Mouse (Mus musculus): Measurements from ENCODE around the gene Nipsnap2. TPM values are rescaled to one million over a fixed set of nuclear protein-coding genes. Genes with fewer than 3 reads are reported as not detected.

Nipsnap2 gene
- polyA plus RNA-seq, 1 experiment from 2014 or later = 30.5 TPM

DNA sequence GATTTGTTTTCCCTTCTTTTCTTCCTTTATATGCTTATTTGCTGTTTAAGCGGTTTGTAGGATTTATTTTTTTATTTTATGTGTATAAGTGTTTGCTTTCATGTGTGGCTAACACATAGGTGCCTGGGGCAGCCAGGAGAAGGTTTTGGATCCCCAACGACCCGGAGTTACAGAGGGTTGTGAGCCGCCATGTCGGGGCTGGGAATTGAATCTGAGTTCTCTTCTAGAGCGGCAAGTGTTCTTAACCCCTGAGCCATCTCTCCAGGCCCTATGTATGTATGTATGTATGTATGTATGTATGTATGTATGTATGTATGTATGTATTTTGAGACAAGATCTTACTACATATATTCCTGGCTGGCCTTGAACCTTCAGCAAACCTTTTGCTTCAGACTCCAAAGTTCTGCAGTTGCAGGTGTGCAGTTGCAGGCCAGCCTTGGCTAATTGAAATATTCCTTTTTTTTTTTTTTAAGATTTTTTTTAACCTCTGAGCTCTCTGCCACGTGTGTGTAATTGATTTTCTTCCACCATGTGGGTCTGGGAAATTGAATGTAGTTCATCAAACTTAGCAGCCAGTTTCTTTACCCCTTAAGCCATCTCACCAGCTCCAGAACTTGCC is 1.0 kb downstream of the Nipsnap2 start:
- peak overlapping the region; percentile 99 for H3K27ac ChIP-seq (ENCODE audit: low read depth)
- DNase-seq (no peak), ATAC-seq (no peak)
- 19% methylated on average over 7 of the region's 7 CpGs for WGBS (ENCODE audit: insufficient replicate concordance)
- peak overlapping the region; percentile 95 for H3K9ac ChIP-seq (replicated peaks)
- no peaks in the 10 kb centered on the region for H3K9me3 ChIP-seq (ENCODE audit: low read length)
- TF ChIP-seq EP300 (IDR thresholded peaks at IDR 0.05; ENCODE audit: low read depth) (no peak), CTCF (IDR thresholded peaks at IDR 0.05; ENCODE audit: low read depth) (no peak)
- H3K4me3 ChIP-seq (ENCODE audit: low read depth, low read length) = peak overlapping the region; percentile 81
- peak overlapping the region; percentile 74 for H3K4me2 ChIP-seq (ENCODE audit: low read depth, low read length)
- H3K36me3 ChIP-seq (replicated peaks; ENCODE audit: insufficient read depth, low read length) = no peaks in the 10 kb centered on the region
- peaks cover 42% of the 10 kb centered on the region for H3K4me1 ChIP-seq (ENCODE audit: insufficient read depth)
- H3K27me3 ChIP-seq (ENCODE audit: insufficient read depth, low read length) = no peaks in the 10 kb centered on the region

DNA sequence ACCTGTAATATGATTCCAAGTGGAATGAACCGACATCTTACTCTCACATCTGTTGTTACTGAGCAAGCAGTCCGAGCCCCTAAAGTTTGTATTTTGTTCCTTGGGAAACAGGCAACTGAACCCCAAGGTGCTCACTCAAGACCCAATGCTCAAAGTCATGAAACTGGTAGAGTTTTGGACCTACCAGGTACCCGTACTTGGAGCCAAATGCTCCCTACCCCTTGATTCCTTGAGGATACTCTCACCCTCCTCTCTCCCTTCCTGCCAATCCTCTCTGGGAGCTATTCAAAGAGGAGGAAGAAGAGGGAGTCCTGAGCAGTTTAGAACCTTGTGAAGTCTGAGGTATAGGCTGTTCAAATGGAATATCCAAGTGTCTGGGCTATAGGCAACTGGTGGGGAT is 1.9 kb downstream of the Nipsnap2 start:
- TF ChIP-seq EP300 (IDR thresholded peaks at IDR 0.05; ENCODE audit: low read depth) = no peak
- TF ChIP-seq CTCF (IDR thresholded peaks at IDR 0.05; ENCODE audit: low read depth) = no peak
- Histone ChIP-seq H3K27ac (ENCODE audit: low read depth) (0 out of 2 replicates have a peak overlapping the region, but pooled peaks have one; percentile 49), H3K4me2 (ENCODE audit: low read depth, low read length) (peak overlapping the region; percentile 74)

DNA sequence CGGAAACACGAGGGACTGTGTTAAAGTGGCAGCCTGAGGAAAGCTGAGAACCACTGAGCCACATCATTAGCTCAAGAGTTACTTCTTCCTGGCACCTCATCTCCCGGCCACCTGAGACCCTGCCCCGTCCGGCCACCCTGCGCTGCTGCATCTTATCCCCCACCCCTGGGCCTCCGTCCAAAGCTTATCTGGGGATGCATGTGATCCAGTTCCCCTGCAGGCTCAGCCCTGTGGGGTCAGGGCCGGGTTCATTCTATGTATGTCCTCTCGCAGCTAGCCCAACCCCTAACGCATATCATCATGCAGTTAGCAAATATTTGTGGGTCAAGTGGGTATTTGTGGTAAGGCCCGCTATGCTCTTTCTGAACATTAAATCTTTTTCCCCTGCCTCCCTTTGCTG is 4.4 kb downstream of the Nipsnap2 start:
- H3K4me3 ChIP-seq (ENCODE audit: low read depth, low read length) = no peak overlapping the region
- peaks cover 35% of the 10 kb centered on the region for H3K4me1 ChIP-seq (ENCODE audit: insufficient read depth)
- peak overlapping the region; percentile 77 for H3K27ac ChIP-seq (ENCODE audit: low read depth)
- TF ChIP-seq CTCF (IDR thresholded peaks at IDR 0.05; ENCODE audit: low read depth) (no peak), EP300 (IDR thresholded peaks at IDR 0.05; ENCODE audit: low read depth) (no peak)
- peak overlapping the region; percentile 49 for H3K4me2 ChIP-seq (ENCODE audit: low read depth, low read length)
- no peak for ATAC-seq
- 0 out of 2 replicates have a peak overlapping the region, but pooled peaks have one; percentile 28 for H3K9ac ChIP-seq (replicated peaks)
- DNase-seq = peak; percentile 60
- H3K36me3 ChIP-seq (replicated peaks; ENCODE audit: insufficient read depth, low read length) = no peaks in the 10 kb centered on the region; the same call in 1 of the 2 replicates
- H3K9me3 ChIP-seq (ENCODE audit: low read length) = no peaks in the 10 kb centered on the region
- WGBS (ENCODE audit: insufficient replicate concordance) = 22% methylated on average over 11 of the region's 11 CpGs
- H3K27me3 ChIP-seq (ENCODE audit: insufficient read depth, low read length) = no peaks in the 10 kb centered on the region

More for the DNA sequence above, 1.9 kb downstream of the Nipsnap2 start:
- no peak for DNase-seq
- Histone ChIP-seq H3K4me1 (ENCODE audit: insufficient read depth) (peaks cover 42% of the 10 kb centered on the region), H3K4me3 (ENCODE audit: low read depth, low read length) (no peak overlapping the region; the same call in 1 of the 2 replicates), H3K9ac (replicated peaks) (no peak overlapping the region; the same call in 1 of the 2 replicates), H3K9me3 (ENCODE audit: low read length) (no peaks in the 10 kb centered on the region), H3K27me3 (ENCODE audit: insufficient read depth, low read length) (no peaks in the 10 kb centered on the region), H3K36me3 (replicated peaks; ENCODE audit: insufficient read depth, low read length) (no peaks in the 10 kb centered on the region)
- no peak for ATAC-seq
- WGBS (ENCODE audit: insufficient replicate concordance) = 79% methylated on average over 3 of the region's 3 CpGs

DNA sequence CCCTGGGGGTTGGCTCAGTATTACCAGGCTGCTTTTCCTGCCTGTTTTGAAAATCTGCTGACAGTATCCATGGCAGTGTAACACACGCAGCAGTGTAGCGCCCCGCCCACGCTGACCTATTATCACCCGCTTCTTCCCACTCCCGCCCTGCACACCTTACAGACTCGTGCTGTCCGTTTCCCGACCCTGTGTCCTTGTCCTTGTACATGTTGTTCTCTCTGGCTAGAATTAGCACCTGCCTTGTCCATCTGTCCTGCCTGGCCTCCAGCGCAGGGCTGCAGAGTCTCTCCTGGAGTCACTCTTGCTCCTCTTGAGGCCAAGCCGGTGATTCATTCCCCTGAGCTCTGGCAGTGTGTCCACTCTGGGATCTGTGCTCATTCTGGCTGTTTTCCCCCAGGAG is 5.5 kb downstream of the Nipsnap2 start:
- peak; percentile 74 for ATAC-seq
- Histone ChIP-seq H3K4me3 (ENCODE audit: low read depth, low read length) (no peak overlapping the region), H3K27ac (ENCODE audit: low read depth) (peak overlapping the region; percentile 77), H3K4me2 (ENCODE audit: low read depth, low read length) (peak overlapping the region; percentile 49), H3K27me3 (ENCODE audit: insufficient read depth, low read length) (no peaks in the 10 kb centered on the region), H3K9me3 (ENCODE audit: low read length) (no peaks in the 10 kb centered on the region), H3K36me3 (replicated peaks; ENCODE audit: insufficient read depth, low read length) (no peaks in the 10 kb centered on the region; the same call in 1 of the 2 replicates), H3K9ac (replicated peaks) (0 out of 2 replicates have a peak overlapping the region, but pooled peaks have one; percentile 4), H3K4me1 (ENCODE audit: insufficient read depth) (peaks cover 31% of the 10 kb centered on the region)
- DNase-seq = peak; percentile 74
- WGBS (ENCODE audit: insufficient replicate concordance) = 39% methylated on average over 11 of the region's 11 CpGs
- TF ChIP-seq CTCF (IDR thresholded peaks at IDR 0.05; ENCODE audit: low read depth) = no peak
- TF ChIP-seq EP300 (IDR thresholded peaks at IDR 0.05; ENCODE audit: low read depth) = peak; percentile 38

DNA sequence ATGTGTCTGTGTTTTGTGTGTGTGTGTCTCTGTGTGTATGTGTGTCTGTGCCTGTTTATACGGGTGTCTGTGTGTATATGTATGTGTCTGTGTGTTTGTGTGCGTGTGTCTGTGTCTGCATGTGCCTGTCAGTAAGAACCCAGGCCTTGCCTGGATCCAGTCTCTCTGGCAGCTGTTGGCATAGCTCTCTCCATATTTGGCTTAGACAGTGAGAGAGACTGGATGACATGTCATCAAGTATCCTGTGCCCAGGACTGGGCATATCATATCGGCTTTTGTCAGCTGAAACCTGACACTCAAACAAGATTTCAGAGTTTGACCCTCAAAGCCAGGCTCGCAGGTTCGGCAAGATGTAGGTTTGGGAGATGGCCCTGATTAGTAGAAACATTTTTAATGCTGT is 6.2 kb downstream of the Nipsnap2 start:
- Histone ChIP-seq H3K4me3 (ENCODE audit: low read depth, low read length) (no peak overlapping the region), H3K4me2 (ENCODE audit: low read depth, low read length) (no peak overlapping the region), H3K9ac (replicated peaks) (no peak overlapping the region), H3K27ac (ENCODE audit: low read depth) (peak overlapping the region; percentile 77), H3K36me3 (replicated peaks; ENCODE audit: insufficient read depth, low read length) (no peaks in the 10 kb centered on the region; the same call in 1 of the 2 replicates), H3K27me3 (ENCODE audit: insufficient read depth, low read length) (no peaks in the 10 kb centered on the region), H3K4me1 (ENCODE audit: insufficient read depth) (peaks cover 31% of the 10 kb centered on the region), H3K9me3 (ENCODE audit: low read length) (no peaks in the 10 kb centered on the region)
- WGBS (ENCODE audit: insufficient replicate concordance) = 66% methylated on average over 5 of the region's 5 CpGs
- ATAC-seq (no peak), DNase-seq (no peak)
- no peak for TF ChIP-seq CTCF (IDR thresholded peaks at IDR 0.05; ENCODE audit: low read depth)
- TF ChIP-seq EP300 (IDR thresholded peaks at IDR 0.05; ENCODE audit: low read depth) = no peak

DNA sequence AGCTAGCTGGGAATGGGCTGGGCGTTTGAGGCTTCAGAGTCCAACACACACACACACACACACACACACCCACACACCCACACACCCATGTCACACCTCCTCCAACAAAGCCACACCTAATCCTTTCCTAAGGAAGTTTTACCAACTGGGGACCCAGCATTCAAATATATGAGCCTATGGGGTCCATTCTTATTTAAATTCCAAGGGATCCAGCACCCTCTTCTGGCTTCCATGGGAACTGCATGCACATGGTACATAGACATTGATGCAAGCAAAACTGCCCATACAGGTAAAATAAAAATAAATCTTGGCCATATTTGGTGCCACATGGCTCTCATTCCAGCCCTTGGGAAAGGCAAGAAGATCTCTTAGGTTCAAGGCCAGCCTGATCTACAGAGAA is 16.1 kb downstream of the Nipsnap2 start:
- peaks cover 6% of the 10 kb centered on the region; the same call in 1 of the 2 replicates for H3K36me3 ChIP-seq (replicated peaks; ENCODE audit: insufficient read depth, low read length)
- WGBS (ENCODE audit: insufficient replicate concordance) = 93% methylated on average over 1 of the region's 1 CpGs
- no peak for ATAC-seq
- no peaks in the 10 kb centered on the region for H3K9me3 ChIP-seq (ENCODE audit: low read length)
- DNase-seq = peak; percentile 58
- H3K4me3 ChIP-seq (ENCODE audit: low read depth, low read length) = no peak overlapping the region
- H3K4me2 ChIP-seq (ENCODE audit: low read depth, low read length) = no peak overlapping the region
- no peaks in the 10 kb centered on the region for H3K27me3 ChIP-seq (ENCODE audit: insufficient read depth, low read length)
- TF ChIP-seq EP300 (IDR thresholded peaks at IDR 0.05; ENCODE audit: low read depth) (no peak), CTCF (IDR thresholded peaks at IDR 0.05; ENCODE audit: low read depth) (peak; percentile 80)
- peaks cover 12% of the 10 kb centered on the region for H3K4me1 ChIP-seq (ENCODE audit: insufficient read depth)
- no peak overlapping the region for H3K9ac ChIP-seq (replicated peaks)
- H3K27ac ChIP-seq (ENCODE audit: low read depth) = no peak overlapping the region

Data from liver, postnatal 0 days (tissue).